Mouse (Mus musculus): ENCODE measurements around the gene Ddx20.
A peak's percentile ranks its signal among the peaks of the same experiment; 100 is the strongest.

Gene Ddx20

GRCm38 (mm10) chr3:105666996-105667523 is 20.3 kb downstream of the Ddx20 start:
- DNase-seq, result no peak

- DNase-seq, result no peak
These were observed 22.1 kb downstream of the Ddx20 start for GRCm38 (mm10) chr3:105665105-105665765.

GRCm38 (mm10) chr3:105663043-105663442 is 24.3 kb downstream of the Ddx20 start:
- DNase-seq, result no peak

GRCm38 (mm10) chr3:105660530-105660929 is 26.8 kb downstream of the Ddx20 start:
- DNase-seq, result no peak

- DNase-seq, result no peak
These were observed 32.3 kb downstream of the Ddx20 start for GRCm38 (mm10) chr3:105655031-105655585.

- DNase-seq, result no peak
These were observed 33.6 kb downstream of the Ddx20 start for GRCm38 (mm10) chr3:105653544-105654380.

GRCm38 (mm10) chr3:105648889-105649567 is 38.3 kb downstream of the Ddx20 start:
- DNase-seq, result no peak

GRCm38 (mm10) chr3:105643566-105643965 is 43.8 kb downstream of the Ddx20 start:
- no peak for DNase-seq

GRCm38 (mm10) chr3:105642186-105642585 is 45.2 kb downstream of the Ddx20 start:
- peak; percentile 49 for DNase-seq

- no peak for DNase-seq
These were observed 54.4 kb downstream of the Ddx20 start for GRCm38 (mm10) chr3:105633021-105633420.

GRCm38 (mm10) chr3:105632296-105632695 is 55.1 kb downstream of the Ddx20 start:
- no peak for DNase-seq
